Mouse (Mus musculus) forebrain, embryonic 13.5 days (tissue): ENCODE results near the gene Pabpc4. TPM values are rescaled to one million over a fixed set of nuclear protein-coding genes. Genes with fewer than 3 reads are reported as not detected.

Source experiments
- ATAC-seq: fragments of 200-750 bp; cut with Nextera tagmentation; 2 replicates; pipeline ENCODE4 v1.8.0; 2017
- H3K27ac ChIP-seq: fragments of 300-500 bp; sonication (generic); 2 replicates; pipeline ENCODE4 v1.5.1; 2015; ENCODE audit warnings: inconsistent platforms, mild to moderate bottlenecking, moderate library complexity
- H3K27me3 ChIP-seq: fragments of 300-500 bp; sonication (generic); 2 replicates; pipeline ENCODE4 v1.6.1; 2015; ENCODE audit warnings: mild to moderate bottlenecking, inconsistent platforms
- H3K36me3 ChIP-seq: fragments of 300-500 bp; sonication (generic); 2 replicates; pipeline ENCODE4 v1.6.1; 2015; ENCODE audit warnings: mild to moderate bottlenecking, inconsistent platforms; ENCODE audit not compliant: poor library complexity, severe bottlenecking
- H3K4me1 ChIP-seq: fragments of 300-500 bp; sonication (generic); 2 replicates; pipeline ENCODE4 v1.6.1; 2015; ENCODE audit warnings: inconsistent platforms
- H3K4me2 ChIP-seq: fragments of 300-500 bp; sonication (generic); 2 replicates; pipeline ENCODE4 v1.6.1; 2015; ENCODE audit warnings: inconsistent platforms, mild to moderate bottlenecking, moderate library complexity
- H3K4me3 ChIP-seq: fragments of 300-500 bp; sonication (generic); 2 replicates; pipeline ENCODE4 v1.5.1; 2015; ENCODE audit warnings: mild to moderate bottlenecking, inconsistent platforms
- H3K9ac ChIP-seq: fragments of 300-500 bp; sonication (generic); 2 replicates; pipeline ENCODE4 v1.6.1; 2015; ENCODE audit warnings: mild to moderate bottlenecking, inconsistent platforms
- H3K9me3 ChIP-seq: fragments of 300-500 bp; sonication (generic); replicated peaks from 2 replicates; pipeline ENCODE4 v1.6.1; 2016; ENCODE audit warnings: inconsistent platforms
- WGBS: fragments of 180-500 bp; shearing (Covaris S2); methylation state at CpG from one replicate; pipeline ENCODE4 v1.1.7; 2015; 5-methylcytosine and 5-hydroxymethylcytosine counted together
- polyA plus RNA-seq: library from polyadenylated mRNA; unstranded; fragments of >200 nt; fragmentation: Nextera tagmentation; extraction: Ambion mirVana; gene quantifications from 2 replicates; pipeline ENCODE4 v1.2.1, GENCODE M21; 2015

The Pabpc4 gene
- polyA plus RNA-seq, 1 experiment from 2014 or later, result 28.6 TPM

DNA sequence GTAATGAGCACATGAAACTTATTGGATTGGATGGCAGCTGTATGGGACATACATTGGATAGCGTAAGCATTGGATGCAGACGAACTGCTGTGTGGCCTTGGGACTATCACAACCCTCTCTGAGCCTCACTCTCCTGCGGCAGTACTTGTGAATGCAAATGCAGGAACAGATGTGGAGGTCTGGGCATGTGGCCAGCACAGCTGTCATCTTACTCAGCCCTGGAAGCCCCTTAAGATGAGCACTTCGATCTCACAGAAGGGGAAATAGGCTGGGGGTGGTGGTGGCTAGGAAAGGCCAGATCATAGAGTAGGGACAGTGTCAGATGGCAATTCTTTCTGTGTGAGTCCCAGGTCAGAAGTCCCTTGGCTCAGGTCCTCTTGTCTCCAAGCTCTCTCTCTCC lies 75.5 kb downstream of the Pabpc4 start:
- WGBS, result 79% methylated on average over 4 of the region's 4 CpGs
- Histone ChIP-seq H3K36me3 (no peaks in the 10 kb centered on the region), H3K4me3 (no peak overlapping the region), H3K9ac (no peak overlapping the region), H3K4me1 (peaks cover 7% of the 10 kb centered on the region), H3K27ac (no peak overlapping the region), H3K27me3 (peaks cover 35% of the 10 kb centered on the region), H3K4me2 (no peak overlapping the region), H3K9me3 (no peaks in the 10 kb centered on the region; the same call in 1 of the 2 replicates)
- no peak for ATAC-seq

DNA sequence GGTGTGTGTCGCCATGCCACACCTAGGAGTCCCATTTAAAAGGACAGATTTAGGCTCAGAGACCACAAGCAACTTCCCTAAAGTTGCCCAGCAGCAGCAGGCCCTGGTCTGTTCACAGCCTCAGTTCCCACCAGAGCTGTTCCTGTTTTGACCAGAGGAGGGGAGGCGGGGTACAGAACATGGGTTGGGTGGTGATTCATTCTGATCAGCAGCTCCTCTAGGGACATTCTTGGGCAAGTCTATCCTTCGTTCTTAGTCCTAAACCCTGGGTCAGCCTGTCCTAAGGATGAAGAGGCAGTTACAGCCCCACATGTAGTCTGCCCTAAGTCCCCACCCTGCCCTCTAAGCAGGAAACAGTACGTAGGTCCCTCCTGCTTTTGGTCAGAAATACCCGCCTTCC lies 78.1 kb downstream of the Pabpc4 start:
- H3K36me3 ChIP-seq, result no peaks in the 10 kb centered on the region
- H3K27ac ChIP-seq, result no peak overlapping the region
- no peaks in the 10 kb centered on the region for H3K9me3 ChIP-seq
- peaks cover 56% of the 10 kb centered on the region for H3K27me3 ChIP-seq
- no peak overlapping the region for H3K4me2 ChIP-seq
- 71% methylated on average over 5 of the region's 5 CpGs for WGBS
- ATAC-seq, result no peak
- no peak overlapping the region for H3K4me3 ChIP-seq
- H3K4me1 ChIP-seq, result peaks cover 16% of the 10 kb centered on the region
- H3K9ac ChIP-seq, result no peak overlapping the region

DNA sequence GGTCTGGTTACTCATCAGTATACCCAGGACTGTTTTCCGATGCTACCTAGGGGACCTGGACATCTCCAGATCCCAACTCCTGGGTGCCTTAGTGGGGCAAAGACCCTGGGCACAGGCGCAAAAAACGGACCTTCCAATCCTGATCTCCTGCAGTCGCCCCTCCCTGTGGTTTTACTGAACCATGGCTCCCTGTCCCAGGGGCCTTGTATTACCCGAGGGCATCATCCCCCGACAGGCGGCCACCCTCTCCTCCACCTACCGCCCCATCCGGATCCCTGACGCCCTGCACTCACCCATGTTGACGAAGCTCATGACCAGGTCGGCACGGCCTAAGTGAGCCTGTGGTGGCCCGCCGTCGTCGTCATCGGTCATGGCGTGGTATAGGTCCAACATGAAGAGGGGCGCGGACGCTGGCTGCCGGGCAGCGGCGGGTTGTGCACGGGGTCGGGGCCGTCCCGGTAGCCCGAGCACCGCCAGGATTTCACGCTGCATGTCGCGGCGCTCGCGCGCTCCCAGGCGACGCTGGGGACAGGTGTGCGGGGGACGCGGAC lies 80.0 kb downstream of the Pabpc4 start:
- Histone ChIP-seq H3K4me2 (peak overlapping the region; percentile 90), H3K27me3 (peaks cover 49% of the 10 kb centered on the region), H3K9me3 (no peaks in the 10 kb centered on the region), H3K27ac (no peak overlapping the region), H3K4me3 (peak overlapping the region; percentile 52), H3K36me3 (peaks cover 6% of the 10 kb centered on the region; the same call in 1 of the 2 replicates), H3K4me1 (peaks cover 16% of the 10 kb centered on the region), H3K9ac (peak overlapping the region; percentile 54)
- ATAC-seq, result peak; percentile 19
- 3% methylated on average over 43 of the region's 43 CpGs for WGBS

DNA sequence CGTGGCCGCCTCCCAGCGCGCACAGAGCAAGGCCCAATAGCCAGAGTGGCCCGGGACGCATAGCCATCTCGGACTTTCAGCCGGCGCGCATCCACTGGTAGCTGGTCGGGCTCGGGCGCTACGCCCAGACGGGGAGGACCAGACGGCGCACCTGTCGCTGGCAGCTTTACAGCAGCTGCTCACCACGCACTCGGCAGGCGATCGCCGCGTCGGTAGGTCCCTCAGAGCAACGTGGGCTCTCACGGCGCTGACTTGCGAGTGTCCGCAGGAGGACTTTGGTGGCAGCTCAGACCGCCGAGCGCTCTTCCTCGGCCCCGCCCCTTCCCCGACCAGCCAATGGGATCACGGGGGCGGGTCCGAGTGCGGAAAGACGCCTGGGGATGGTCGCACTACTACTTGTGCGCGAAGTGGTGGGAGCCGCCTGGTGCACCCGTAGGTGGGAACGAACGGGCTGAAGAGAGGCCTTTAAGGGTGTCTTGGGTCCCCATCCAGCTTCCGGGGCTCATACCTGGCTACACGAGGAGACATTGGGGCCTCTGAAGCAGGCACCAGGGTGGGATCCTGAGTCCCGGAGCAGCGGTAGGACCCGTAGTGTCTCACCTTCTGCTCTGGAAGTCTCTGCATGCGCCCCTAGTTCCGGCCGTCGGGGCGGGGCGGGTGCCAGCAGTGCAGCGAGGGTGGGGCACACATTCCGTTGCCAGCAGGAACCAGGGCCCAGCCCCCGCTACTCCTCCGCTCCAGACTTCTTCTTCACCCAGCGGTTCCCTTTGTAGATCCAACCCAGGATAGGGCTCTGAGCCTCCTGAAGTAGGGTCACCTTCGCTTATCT lies 80.7 kb downstream of the Pabpc4 start, which contains the start of gene Bmp8a:
TSS of gene Bmp8a (minus strand) at position 611 of the 829 bp plus-strand sequence.
- H3K4me3 ChIP-seq, result peak within 1 kb of the TSS; percentile 52
- H3K36me3 ChIP-seq, result peaks cover 13% of the 10 kb centered on the region
- no peak within 1 kb of the TSS for H3K27ac ChIP-seq
- H3K9me3 ChIP-seq, result no peaks in the 10 kb centered on the region
- under 1% methylated on average over 64 of the region's 65 CpGs for WGBS
- H3K9ac ChIP-seq, result peak within 1 kb of the TSS; percentile 54
- peaks cover 16% of the 10 kb centered on the region for H3K4me1 ChIP-seq
- H3K4me2 ChIP-seq, result peak within 1 kb of the TSS; percentile 90
- peaks cover 49% of the 10 kb centered on the region for H3K27me3 ChIP-seq
- ATAC-seq, result peak; percentile 91

DNA sequence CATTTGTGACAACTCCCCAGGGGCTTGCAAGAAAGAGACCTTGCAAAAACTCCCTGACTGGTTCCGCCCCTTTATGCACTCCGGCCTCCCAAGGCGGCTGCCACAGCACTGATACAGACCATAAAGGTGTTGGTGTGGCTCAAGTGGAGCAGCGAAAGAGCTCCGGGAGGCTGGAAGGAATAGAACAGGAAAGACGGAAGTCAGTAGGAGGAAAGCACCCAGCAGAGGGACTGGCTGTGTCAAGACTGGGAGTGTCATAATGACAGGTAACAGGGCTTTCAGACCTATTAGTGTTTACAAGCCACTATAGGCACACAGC lies 81.3 kb downstream of the Pabpc4 start:
- no peak overlapping the region for H3K27ac ChIP-seq
- H3K27me3 ChIP-seq, result peaks cover 49% of the 10 kb centered on the region
- WGBS, result 12% methylated on average over 6 of the region's 6 CpGs
- H3K4me3 ChIP-seq, result peak overlapping the region; percentile 52
- no peak for ATAC-seq
- peak overlapping the region; percentile 90 for H3K4me2 ChIP-seq
- peaks cover 16% of the 10 kb centered on the region for H3K4me1 ChIP-seq
- peaks cover 19% of the 10 kb centered on the region for H3K36me3 ChIP-seq
- H3K9ac ChIP-seq, result no peak overlapping the region
- H3K9me3 ChIP-seq, result no peaks in the 10 kb centered on the region

Other genes with a start within 250 kb of the Pabpc4 start
- gene Trit1, start 245.8 kb upstream of the Pabpc4 start, polyA plus RNA-seq, result 26.0 and 31.9 TPM in 2 replicates
- gene Bmp8b, start 157.2 kb upstream of the Pabpc4 start, polyA plus RNA-seq, result 0.19 and 0.25 TPM in 2 replicates
- gene Oxct2b, start 146.1 kb upstream of the Pabpc4 start, polyA plus RNA-seq, result not detected in 2 replicates
- 91.6 and 96.0 TPM in 2 replicates for gene Ppie, start 122.4 kb upstream of the Pabpc4 start, polyA plus RNA-seq
- 7.7 and 10.8 TPM in 2 replicates for gene Hpcal4, start 79.1 kb upstream of the Pabpc4 start, polyA plus RNA-seq
- gene Nt5c1a, start 60.8 kb upstream of the Pabpc4 start, polyA plus RNA-seq, result 0.24 TPM in 1 of 2 replicates, not detected in the other
- 3.8 and 4.1 TPM in 2 replicates for gene Heyl, start 28.8 kb upstream of the Pabpc4 start, polyA plus RNA-seq
- not detected in 2 replicates for gene Oxct2a, start 61.3 kb downstream of the Pabpc4 start, polyA plus RNA-seq
- gene Bmp8a, start 80.9 kb downstream of the Pabpc4 start, polyA plus RNA-seq, result not detected in 2 replicates